Mouse (Mus musculus) thymus, adult 2 months (tissue): Measurements from ENCODE around the gene Tlr5.

Source experiments
- CTCF ChIP-seq: fragments of 200-500 bp; IDR thresholded peaks from 2 replicates; pipeline ENCODE4 v1.5.1; 2012; ENCODE audit warnings: mild to moderate bottlenecking, control low read depth, low read length, moderate library complexity, borderline replicate concordance; ENCODE audit not compliant: control insufficient read depth, poor library complexity, insufficient read depth; ENCODE audit errors: extremely low read depth
- POLR2A ChIP-seq: fragments of 200-500 bp; IDR thresholded peaks from 2 replicates; pipeline ENCODE4 v1.6.1; 2012; ENCODE audit warnings: mild to moderate bottlenecking, low read length, control low read depth, moderate library complexity; ENCODE audit not compliant: control insufficient read depth, poor library complexity, insufficient read depth; ENCODE audit errors: extremely low read depth

- TF ChIP-seq CTCF (no peak), POLR2A (no peak)
Observed at GRCm38 (mm10) chr1:182918718-182919346, 35.8 kb upstream of the Tlr5 start.
